Mouse (Mus musculus): ENCODE data around the gene Zeb2.

DNA sequence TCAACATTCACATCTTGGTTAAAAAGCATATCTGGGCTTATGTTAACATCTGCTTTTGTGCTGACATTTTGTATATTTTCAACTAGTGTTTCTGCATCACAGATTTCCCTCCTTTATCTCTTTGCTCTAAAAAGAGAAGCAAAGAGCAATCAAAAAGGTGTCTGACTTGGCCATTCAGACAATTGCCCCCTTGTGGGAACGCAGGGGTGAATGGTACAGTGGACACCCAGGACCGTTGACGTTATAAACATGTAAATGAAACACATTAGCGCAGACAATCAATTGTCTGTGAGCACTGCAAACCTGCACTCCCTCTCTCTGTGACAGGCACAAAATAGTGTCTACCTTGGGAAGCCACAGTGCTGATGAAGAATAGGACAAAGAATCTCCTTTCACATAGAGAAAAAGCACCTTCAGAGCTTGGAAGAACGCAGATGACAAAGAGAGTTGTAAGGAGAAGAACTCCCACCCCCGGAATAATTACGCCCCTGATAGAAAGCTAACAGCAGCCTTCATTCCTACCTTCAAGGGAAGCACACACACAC is 12.6 kb downstream of the Zeb2 start:
- TF ChIP-seq POLR2A (IDR thresholded peaks at IDR 0.05; ENCODE audit: insufficient read depth, low read depth, low read length) (no peak), CTCF (IDR thresholded peaks at IDR 0.05; ENCODE audit: insufficient read depth, low read depth, low read length) (no peak)

Data from olfactory bulb, adult 2 months (tissue).